Mouse (Mus musculus): Measurements from ENCODE around the gene Ccdc162.

Gene Ccdc162

GRCm38 (mm10) chr10:41715557-41715956, 877 bp downstream of the Ccdc162 start:
- ChIA-PET POLR2A (interaction anchor here in 2 of 4 experiments (1.0 to 1.8 kb wide), 6 partner anchors 9 to 197 kb away, joined by 3 to 6 read pairs (median 3); partner anchors contain the start of gene Cd164 (in 1 of the 2)), CTCF (interaction anchor here (0.6 to 1.9 kb wide), 6 partner anchors 25 to 1521 kb away, joined by 3 to 14 read pairs (median 4); no protein-coding TSS in a partner anchor)

DNA sequence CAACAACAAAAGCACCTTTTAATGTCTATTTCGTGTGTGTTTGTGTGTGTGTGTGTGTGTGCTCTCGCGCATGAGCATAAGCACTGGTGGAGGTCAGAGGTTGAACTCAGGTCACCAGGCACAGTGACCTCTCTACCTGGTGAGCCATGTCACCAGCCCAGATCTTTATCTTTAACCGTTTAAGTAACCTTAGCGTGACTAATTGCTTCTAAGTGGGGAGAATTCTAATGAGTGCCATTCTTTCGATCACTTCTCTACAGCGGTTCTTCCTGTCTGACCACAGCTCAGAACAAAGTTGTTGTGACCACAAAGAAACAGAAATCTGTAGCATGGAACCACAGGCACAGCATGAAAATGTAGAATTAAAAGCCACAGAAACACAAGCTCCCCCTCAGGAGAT, 5.0 kb downstream of the Ccdc162 start:
- ChIA-PET CTCF (interaction anchor here in 1 of 4 experiments (0.7 kb wide), 1 partner anchor 25 kb away, joined by 3 read pairs; no protein-coding TSS in a partner anchor), POLR2A (interaction anchor here in 1 of 4 experiments (0.7 kb wide), 1 partner anchor 466 kb away, joined by 3 read pairs; no protein-coding TSS in a partner anchor)

GRCm38 (mm10) chr10:41710773-41711172, 5.7 kb downstream of the Ccdc162 start:
- CTCF ChIA-PET: interaction anchor here in 1 of 4 experiments (0.7 kb wide), 1 partner anchor 372 kb away, joined by 5 read pairs; no protein-coding TSS in a partner anchor
- POLR2A ChIA-PET: interaction anchor here in 2 of 4 experiments (0.7 to 0.9 kb wide), 3 partner anchors 14 to 466 kb away, joined by 3 to 5 read pairs (median 4); no protein-coding TSS in a partner anchor

- CTCF ChIA-PET: no interaction called here
- POLR2A ChIA-PET: no interaction called here
Observed at GRCm38 (mm10) chr10:41709341-41709740, 7.1 kb downstream of the Ccdc162 start.

- ChIA-PET POLR2A (no interaction called here), CTCF (no interaction called here)
Observed at GRCm38 (mm10) chr10:41699669-41700068, 16.8 kb downstream of the Ccdc162 start.

- ChIA-PET CTCF (interaction anchor here in 2 of 4 experiments (0.5 to 1.3 kb wide), 2 partner anchors 15 to 18 kb away, joined by 3 read pairs; no protein-coding TSS in a partner anchor), POLR2A (interaction anchor here in 1 of 4 experiments (0.6 to 0.7 kb wide), 2 partner anchors 10 to 11 kb away, joined by 3 read pairs; no protein-coding TSS in a partner anchor)
Observed at GRCm38 (mm10) chr10:41697040-41697439, 19.4 kb downstream of the Ccdc162 start.

GRCm38 (mm10) chr10:41690978-41691377, 25.5 kb downstream of the Ccdc162 start:
- POLR2A ChIA-PET: interaction anchor here (0.7 to 5.1 kb wide), 8 partner anchors 12 to 172 kb away, joined by 3 to 38 read pairs (median 8); partner anchors contain the start of gene Cd164 (in 3 of the 4)
- CTCF ChIA-PET: interaction anchor here (0.5 to 3.3 kb wide), 21 partner anchors 8 to 675 kb away, joined by 3 to 21 read pairs (median 5); partner anchors contain the start of genes Ccdc162 (in 1 of the 4) and Cd164 (in 1 of the 4)

DNA sequence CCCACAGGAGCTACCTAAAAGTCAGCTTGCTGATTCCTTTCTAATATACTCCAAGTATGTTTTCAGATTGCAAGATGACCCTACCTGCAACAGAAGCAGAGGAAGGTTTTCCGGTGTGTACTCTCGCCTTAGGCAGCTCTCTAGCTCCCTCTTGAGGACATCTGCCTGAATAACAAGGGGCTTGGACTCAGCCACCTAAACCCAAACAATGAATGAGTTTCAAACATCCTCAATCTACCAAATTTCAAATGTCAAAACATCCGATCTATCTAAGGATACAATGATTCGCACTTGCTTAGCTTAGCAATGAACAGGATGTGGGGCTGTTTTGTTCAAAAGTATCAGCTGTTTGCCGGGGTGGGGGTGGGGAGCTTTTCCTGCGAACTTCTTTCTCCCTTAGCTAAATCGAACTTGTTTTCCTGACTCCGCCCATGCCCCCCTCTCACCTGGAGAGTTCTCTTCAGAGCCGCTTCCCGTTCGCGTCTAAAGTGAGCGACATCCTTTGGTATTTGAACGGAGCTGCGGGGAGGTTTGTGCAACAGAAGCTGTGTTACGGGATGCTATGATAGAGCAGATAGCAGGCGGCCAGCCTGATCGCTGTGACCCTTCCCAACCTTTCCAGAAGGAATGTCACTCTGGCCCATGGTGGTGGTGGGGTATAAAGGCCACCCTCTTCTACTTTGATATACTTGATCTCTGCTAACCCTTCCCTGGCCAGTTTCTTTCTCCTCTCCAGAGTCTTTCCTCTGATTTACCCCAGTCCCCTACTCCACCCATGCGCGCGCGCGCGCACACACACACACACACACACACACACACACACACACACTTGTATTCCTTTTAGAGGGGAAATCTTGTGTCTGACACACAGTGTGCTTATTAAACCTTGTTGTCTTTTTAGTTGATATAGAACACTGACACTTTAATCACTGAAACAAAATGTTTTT, 26.2 kb downstream of the Ccdc162 start:
- ChIA-PET POLR2A (interaction anchor here (0.5 to 5.1 kb wide), 21 partner anchors 10 to 1432 kb away, joined by 3 to 38 read pairs (median 4); partner anchors contain the start of gene Cd164 (in 3 of the 4)), CTCF (interaction anchor here (0.5 to 3.3 kb wide), 65 partner anchors 8 to 675 kb away, joined by 3 to 22 read pairs (median 4); partner anchors contain the start of genes Cd164 (in 3 of the 4), Ak9 (in 1 of the 4), Ccdc162 (in 1 of the 4) and Zbtb24 (in 1 of the 4))

GRCm38 (mm10) chr10:41684548-41684996, 31.9 kb downstream of the Ccdc162 start:
- CTCF ChIA-PET: interaction anchor here in 2 of 4 experiments (0.8 to 1.1 kb wide), 4 partner anchors 8 to 179 kb away, joined by 3 to 6 read pairs (median 3); no protein-coding TSS in a partner anchor

DNA sequence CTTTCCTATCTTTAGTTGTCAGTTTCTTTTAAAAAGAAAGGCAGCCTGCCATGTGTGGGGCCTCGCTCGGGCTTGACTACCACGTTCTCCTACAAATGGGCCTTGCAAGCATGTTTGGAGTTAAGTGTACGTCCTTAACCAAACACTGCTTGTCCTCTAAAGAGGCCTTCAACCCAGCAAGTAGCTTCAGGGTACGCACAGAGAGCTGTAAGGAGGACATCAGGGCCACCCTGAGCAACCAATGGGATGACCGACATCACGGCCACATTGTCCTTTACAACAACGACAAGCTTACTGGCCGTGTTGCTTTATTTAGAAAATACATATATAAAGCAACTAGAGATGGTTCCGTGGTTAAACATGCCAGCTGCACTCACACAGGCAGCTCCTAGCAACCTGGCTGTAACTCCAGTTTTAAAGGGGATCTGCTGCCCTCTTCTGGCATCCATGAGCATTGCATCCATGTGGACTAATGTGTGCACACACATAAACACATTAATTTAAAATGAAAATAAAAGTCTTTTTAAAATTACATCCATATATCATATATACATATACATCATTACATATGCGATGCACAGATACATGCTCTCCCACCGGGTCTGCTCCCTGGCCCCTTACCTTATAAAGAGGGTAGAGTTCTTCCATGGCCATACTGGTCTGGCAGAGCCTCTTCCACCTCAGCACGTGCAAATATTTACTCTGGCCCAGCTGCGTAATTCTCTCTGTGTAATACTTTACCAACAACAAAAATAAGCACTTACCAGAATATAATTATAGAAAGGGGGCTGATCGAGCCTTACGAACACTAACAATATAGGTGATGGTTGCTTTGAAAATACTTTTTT, 33.7 kb downstream of the Ccdc162 start:
- ChIA-PET CTCF (interaction anchor here (0.6 to 1.8 kb wide), 59 partner anchors 8 to 1147 kb away, joined by 3 to 24 read pairs (median 3); partner anchors contain the start of genes Cd164 (in 3 of the 4), Ak9 (in 1 of the 4), Fig4 (in 1 of the 4) and Zbtb24 (in 1 of the 4)), POLR2A (interaction anchor here (0.6 to 1.8 kb wide), 13 partner anchors 33 to 196 kb away, joined by 3 to 25 read pairs (median 3); partner anchors contain the start of gene Cd164 (in 4 of the 4))

More at GRCm38 (mm10) chr10:41684548-41684996, 31.9 kb downstream of the Ccdc162 start:
- POLR2A ChIA-PET: interaction anchor here in 3 of 4 experiments (0.5 to 1.7 kb wide), 9 partner anchors 165 to 249 kb away, joined by 3 to 14 read pairs (median 4); partner anchors contain the start of genes Cd164 (in 2 of the 3) and Zbtb24 (in 1 of the 3)

GRCm38 (mm10) chr10:41678746-41679360, 37.6 kb downstream of the Ccdc162 start:
- POLR2A ChIA-PET: interaction anchor here (0.6 to 3.6 kb wide), 12 partner anchors 11 to 1040 kb away, joined by 3 to 31 read pairs (median 4); partner anchors contain the start of gene Cd164 (in 2 of the 4)
- CTCF ChIA-PET: interaction anchor here in 3 of 4 experiments (0.5 to 5.3 kb wide), 17 partner anchors 11 to 790 kb away, joined by 3 to 21 read pairs (median 4); partner anchors contain the start of gene Cd164 (in 1 of the 3)

DNA sequence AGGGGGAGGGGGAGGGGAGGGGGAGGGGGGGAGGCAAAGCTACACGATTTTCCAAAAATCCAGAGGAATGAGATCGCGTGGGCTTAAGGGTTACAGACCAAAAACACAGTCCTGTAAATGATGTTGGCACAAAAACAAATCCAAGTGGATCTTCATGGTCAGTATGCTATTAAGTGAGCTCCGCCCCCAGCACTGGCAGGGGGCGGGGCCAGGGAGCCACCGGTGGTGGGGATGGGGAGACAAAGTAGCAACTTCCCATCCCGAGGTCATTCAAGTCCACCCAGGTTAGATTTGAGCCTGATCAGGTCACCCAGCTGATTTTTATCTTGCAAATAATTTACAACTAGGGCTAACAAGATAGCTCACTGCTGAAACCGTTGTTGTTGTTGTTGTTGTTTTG, 39.0 kb downstream of the Ccdc162 start:
- CTCF ChIA-PET: interaction anchor here (0.5 to 5.3 kb wide), 9 partner anchors 12 to 242 kb away, joined by 3 to 21 read pairs (median 5); partner anchors contain the start of gene Cd164 (in 1 of the 4)
- POLR2A ChIA-PET: interaction anchor here in 3 of 4 experiments (0.6 to 3.1 kb wide), 9 partner anchors 10 to 159 kb away, joined by 3 to 17 read pairs (median 4); partner anchors contain the start of gene Cd164 (in 3 of the 3)

- ChIA-PET POLR2A (interaction anchor here in 3 of 4 experiments (0.6 to 3.1 kb wide), 10 partner anchors 11 to 567 kb away, joined by 3 to 17 read pairs (median 4); partner anchors contain the start of gene Cd164 (in 3 of the 3)), CTCF (interaction anchor here in 3 of 4 experiments (0.6 to 5.3 kb wide), 9 partner anchors 8 to 169 kb away, joined by 3 to 21 read pairs (median 4); partner anchors contain the start of gene Cd164 (in 1 of the 3))
Observed at GRCm38 (mm10) chr10:41676661-41677061, 39.8 kb downstream of the Ccdc162 start.

- POLR2A ChIA-PET: interaction anchor here in 3 of 4 experiments (0.7 to 3.1 kb wide), 12 partner anchors 11 to 315 kb away, joined by 3 to 17 read pairs (median 5); partner anchors contain the start of gene Cd164 (in 3 of the 3)
- CTCF ChIA-PET: interaction anchor here in 3 of 4 experiments (0.6 to 5.3 kb wide), 7 partner anchors 9 to 167 kb away, joined by 3 to 21 read pairs (median 4); partner anchors contain the start of gene Cd164 (in 1 of the 3)
Observed at GRCm38 (mm10) chr10:41675842-41676571, 40.4 kb downstream of the Ccdc162 start.

GRCm38 (mm10) chr10:41675243-41675642, 41.2 kb downstream of the Ccdc162 start:
- ChIA-PET POLR2A (interaction anchor here in 3 of 4 experiments (0.7 to 3.1 kb wide), 7 partner anchors 24 to 315 kb away, joined by 3 to 17 read pairs (median 5); partner anchors contain the start of gene Cd164 (in 2 of the 3)), CTCF (interaction anchor here in 2 of 4 experiments (0.6 to 1.5 kb wide), 2 partner anchors 109 to 166 kb away, joined by 3 to 4 read pairs; no protein-coding TSS in a partner anchor)
